Mouse (Mus musculus): ENCODE measurements around the gene Efnb1. TPM values are rescaled to one million over a fixed set of nuclear protein-coding genes. Genes with fewer than 3 reads are reported as not detected.

Gene Efnb1
- polyA plus RNA-seq, 1 experiment from 2014 or later = 39.3 TPM

DNA sequence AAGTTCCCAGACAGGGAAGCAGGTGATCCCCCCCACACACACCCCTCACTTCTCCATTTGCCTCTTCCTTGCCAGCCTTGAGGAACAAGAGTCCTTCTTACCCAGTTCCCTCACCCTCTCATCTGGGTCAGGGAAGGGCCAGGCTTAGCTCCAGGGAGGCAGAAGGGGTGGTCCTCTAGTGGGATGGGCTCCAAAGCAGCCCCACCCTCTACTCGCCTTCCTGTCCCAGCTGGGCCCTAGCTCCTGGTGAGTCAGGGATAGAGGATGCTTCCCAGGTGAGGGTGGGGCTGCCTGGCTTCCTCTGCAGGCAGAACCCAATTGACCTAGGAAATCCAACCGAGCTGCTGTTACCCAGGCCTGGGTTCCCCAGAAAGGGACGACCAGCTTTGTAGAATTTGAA, 14.8 kb downstream of the Efnb1 start:
- Histone ChIP-seq H3K4me1 (ENCODE audit: control insufficient read depth, insufficient read depth, low read length) (peaks cover 3% of the 10 kb centered on the region; the same call in 1 of the 2 replicates), H3K36me3 (ENCODE audit: control insufficient read depth, insufficient read depth, low read length) (peaks cover 2% of the 10 kb centered on the region; the same call in 1 of the 2 replicates)

DNA sequence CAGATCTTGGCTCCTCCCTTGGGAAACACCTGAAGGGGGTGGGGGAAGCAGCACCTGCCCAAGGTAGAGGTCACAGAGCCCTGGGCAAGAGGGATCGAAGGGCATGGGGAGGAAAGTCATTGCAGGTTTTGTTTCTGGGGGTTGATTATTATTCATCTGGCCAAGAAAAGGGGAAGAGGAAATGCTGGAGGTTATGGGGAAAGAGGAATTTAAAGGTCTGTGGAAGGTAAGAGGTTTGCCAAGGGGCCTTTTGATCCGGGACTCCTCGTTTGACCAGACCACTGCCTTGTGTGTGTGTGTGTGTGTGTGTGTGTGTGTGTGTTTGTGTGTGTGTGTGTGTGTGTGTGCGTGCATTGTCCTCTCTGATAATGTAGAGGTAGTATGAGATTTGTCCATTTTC, 15.5 kb downstream of the Efnb1 start:
- H3K27ac ChIP-seq (replicated peaks; ENCODE audit: low read depth, low read length) = no peak overlapping the region
- DNase-seq (ENCODE audit: low spot score) (no peak), ATAC-seq (ENCODE audit: insufficient number of reproducible peaks, low FRiP score, low TSS enrichment, low read depth) (no peak)
- peaks cover 3% of the 10 kb centered on the region; the same call in 1 of the 2 replicates for H3K4me1 ChIP-seq (ENCODE audit: control insufficient read depth, insufficient read depth, low read length)
- H3K36me3 ChIP-seq (ENCODE audit: control insufficient read depth, insufficient read depth, low read length) = peaks cover 2% of the 10 kb centered on the region; the same call in 1 of the 2 replicates
- 87% methylated on average over 4 of the region's 4 CpGs for WGBS
- H3K9me3 ChIP-seq (ENCODE audit: control insufficient read depth, low read length) = no peaks in the 10 kb centered on the region
- H3K4me3 ChIP-seq (ENCODE audit: low read depth, low read length) = no peak overlapping the region
- 0 out of 2 replicates have a peak, but pooled peaks cover 11% of the 10 kb centered on the region for H3K27me3 ChIP-seq (ENCODE audit: control insufficient read depth, insufficient read depth, low read length)
- no peak overlapping the region for H3K9ac ChIP-seq (ENCODE audit: low read length)
- no peak overlapping the region for H3K4me2 ChIP-seq (ENCODE audit: low read depth, severe bottlenecking)

More for the DNA sequence above, 14.8 kb downstream of the Efnb1 start:
- WGBS = 67% methylated on average over 3 of the region's 3 CpGs
- H3K4me3 ChIP-seq (ENCODE audit: low read depth, low read length) = no peak overlapping the region
- no peaks in the 10 kb centered on the region for H3K9me3 ChIP-seq (ENCODE audit: control insufficient read depth, low read length)
- H3K9ac ChIP-seq (ENCODE audit: low read length) = no peak overlapping the region
- DNase-seq (ENCODE audit: low spot score) (no peak), ATAC-seq (ENCODE audit: insufficient number of reproducible peaks, low FRiP score, low TSS enrichment, low read depth) (no peak)
- H3K27me3 ChIP-seq (ENCODE audit: control insufficient read depth, insufficient read depth, low read length) = 0 out of 2 replicates have a peak, but pooled peaks cover 8% of the 10 kb centered on the region
- H3K4me2 ChIP-seq (ENCODE audit: low read depth, severe bottlenecking) = no peak overlapping the region
- no peak overlapping the region for H3K27ac ChIP-seq (replicated peaks; ENCODE audit: low read depth, low read length)

DNA sequence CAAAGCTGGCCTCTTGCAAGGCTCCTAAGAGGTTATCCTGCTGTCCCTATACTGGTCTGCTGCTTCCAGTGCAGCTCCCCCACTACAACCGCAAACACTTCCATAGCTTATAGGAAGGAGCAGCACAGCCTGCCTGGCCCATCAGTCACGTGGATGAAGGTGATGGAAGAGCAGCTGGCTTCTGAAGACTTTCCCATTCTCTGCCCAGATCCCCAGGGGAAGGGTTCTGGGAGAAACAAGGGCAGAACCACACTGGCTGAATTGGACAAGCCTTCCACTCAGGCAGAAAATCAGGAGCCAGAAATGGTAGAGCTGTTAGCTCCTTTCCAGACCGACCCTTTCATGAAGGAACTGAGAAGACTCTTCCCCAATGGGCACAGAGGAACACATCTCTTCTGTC, 16.2 kb downstream of the Efnb1 start:
- ATAC-seq (ENCODE audit: insufficient number of reproducible peaks, low FRiP score, low TSS enrichment, low read depth) (no peak), DNase-seq (ENCODE audit: low spot score) (no peak)
- Histone ChIP-seq H3K27ac (replicated peaks; ENCODE audit: low read depth, low read length) (no peak overlapping the region), H3K4me3 (ENCODE audit: low read depth, low read length) (no peak overlapping the region), H3K9ac (ENCODE audit: low read length) (no peak overlapping the region), H3K9me3 (ENCODE audit: control insufficient read depth, low read length) (no peaks in the 10 kb centered on the region), H3K4me1 (ENCODE audit: control insufficient read depth, insufficient read depth, low read length) (peaks cover 3% of the 10 kb centered on the region; the same call in 1 of the 2 replicates), H3K36me3 (ENCODE audit: control insufficient read depth, insufficient read depth, low read length) (peaks cover 2% of the 10 kb centered on the region; the same call in 1 of the 2 replicates), H3K4me2 (ENCODE audit: low read depth, severe bottlenecking) (no peak overlapping the region), H3K27me3 (ENCODE audit: control insufficient read depth, insufficient read depth, low read length) (peaks cover 8% of the 10 kb centered on the region; the same call in 1 of the 2 replicates)
- WGBS = 25% methylated on average over 3 of the region's 3 CpGs

DNA sequence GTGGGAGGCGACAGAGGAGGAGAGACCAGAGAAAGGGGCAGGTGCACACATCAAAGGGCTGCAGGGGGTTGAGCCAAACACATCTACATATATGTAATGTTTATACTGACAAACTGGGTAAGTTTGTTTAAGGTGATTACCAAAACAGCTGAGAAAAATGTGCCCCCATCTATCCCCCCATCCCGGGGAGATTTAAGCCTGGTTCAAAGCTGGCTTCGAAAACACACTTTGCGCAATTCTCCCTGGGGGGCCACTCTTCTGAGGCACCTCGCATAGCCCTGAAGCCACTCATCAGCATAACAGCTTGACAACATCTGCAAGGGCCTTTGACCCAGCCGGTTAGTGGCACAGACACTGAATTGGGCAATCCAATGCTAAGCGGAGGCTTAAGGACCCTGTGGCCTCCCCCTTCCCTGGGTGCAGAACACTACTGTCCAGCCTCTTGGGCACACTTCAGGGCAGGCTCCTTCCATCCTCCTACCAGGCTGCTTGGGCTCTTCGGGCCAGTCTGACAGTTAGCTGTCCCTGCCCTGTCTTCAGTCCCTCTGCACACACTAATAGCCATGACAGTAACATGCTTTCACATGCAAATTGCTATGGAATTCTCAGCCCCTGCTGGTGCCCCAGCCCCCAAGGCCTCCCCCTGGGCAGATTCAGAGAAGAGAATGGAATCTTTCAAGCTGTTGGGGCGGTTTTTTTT, 16.8 kb downstream of the Efnb1 start:
- Histone ChIP-seq H3K4me3 (ENCODE audit: low read depth, low read length) (no peak overlapping the region), H3K36me3 (ENCODE audit: control insufficient read depth, insufficient read depth, low read length) (peaks cover 2% of the 10 kb centered on the region; the same call in 1 of the 2 replicates), H3K27me3 (ENCODE audit: control insufficient read depth, insufficient read depth, low read length) (peaks cover 8% of the 10 kb centered on the region; the same call in 1 of the 2 replicates), H3K4me1 (ENCODE audit: control insufficient read depth, insufficient read depth, low read length) (no peaks in the 10 kb centered on the region; the same call in 1 of the 2 replicates), H3K4me2 (ENCODE audit: low read depth, severe bottlenecking) (no peak overlapping the region), H3K27ac (replicated peaks; ENCODE audit: low read depth, low read length) (no peak overlapping the region), H3K9me3 (ENCODE audit: control insufficient read depth, low read length) (no peaks in the 10 kb centered on the region), H3K9ac (ENCODE audit: low read length) (no peak overlapping the region)
- WGBS = 31% methylated on average over 9 of the region's 9 CpGs
- DNase-seq (ENCODE audit: low spot score) (no peak), ATAC-seq (ENCODE audit: insufficient number of reproducible peaks, low FRiP score, low TSS enrichment, low read depth) (0 out of 2 replicates have a peak, but pooled peaks have one; percentile 26)

DNA sequence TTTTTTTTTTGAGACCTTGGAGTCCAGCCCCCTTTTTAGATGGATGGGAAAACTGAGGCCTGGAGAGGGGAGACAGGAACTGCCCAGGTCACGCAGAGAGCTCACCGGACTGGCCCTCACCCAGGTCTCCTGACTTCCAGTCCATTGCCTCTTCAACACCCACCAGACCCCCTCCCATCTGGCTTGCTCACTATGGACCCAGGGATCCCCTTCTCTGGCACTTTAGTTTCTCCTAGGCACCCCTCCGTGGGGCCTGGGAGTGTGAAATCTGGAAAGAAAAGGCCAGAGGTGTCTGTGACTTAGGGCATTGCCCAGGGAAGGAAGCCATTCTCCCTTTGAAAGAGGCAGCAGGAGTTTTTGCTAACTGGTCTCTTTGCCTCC, 17.3 kb downstream of the Efnb1 start:
- Histone ChIP-seq H3K4me2 (ENCODE audit: low read depth, severe bottlenecking) (no peak overlapping the region), H3K27ac (replicated peaks; ENCODE audit: low read depth, low read length) (no peak overlapping the region), H3K27me3 (ENCODE audit: control insufficient read depth, insufficient read depth, low read length) (peaks cover 8% of the 10 kb centered on the region; the same call in 1 of the 2 replicates), H3K9me3 (ENCODE audit: control insufficient read depth, low read length) (no peaks in the 10 kb centered on the region), H3K4me1 (ENCODE audit: control insufficient read depth, insufficient read depth, low read length) (no peaks in the 10 kb centered on the region), H3K36me3 (ENCODE audit: control insufficient read depth, insufficient read depth, low read length) (peaks cover 2% of the 10 kb centered on the region; the same call in 1 of the 2 replicates), H3K9ac (ENCODE audit: low read length) (no peak overlapping the region), H3K4me3 (ENCODE audit: low read depth, low read length) (no peak overlapping the region)
- DNase-seq (ENCODE audit: low spot score) (no peak), ATAC-seq (ENCODE audit: insufficient number of reproducible peaks, low FRiP score, low TSS enrichment, low read depth) (no peak)
- 38% methylated on average over 3 of the region's 3 CpGs for WGBS

DNA sequence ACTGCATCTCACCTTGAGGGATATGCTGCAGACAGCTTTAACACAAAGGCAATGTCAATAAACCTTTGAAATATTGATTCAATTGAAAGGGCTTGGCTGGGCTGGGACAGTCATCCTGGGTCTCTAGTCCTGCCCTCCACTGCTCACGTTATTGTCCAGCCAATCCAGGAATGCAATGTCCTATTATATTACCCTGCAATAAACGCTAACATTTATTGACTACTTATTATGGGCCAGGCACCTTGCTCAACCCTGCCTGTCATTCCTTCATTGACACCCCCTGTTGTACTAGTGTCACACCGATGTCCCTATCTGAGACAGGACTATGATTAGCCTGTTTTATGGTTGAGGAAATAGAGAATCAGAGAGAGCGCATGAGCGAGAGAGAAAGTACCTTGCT, 18.4 kb downstream of the Efnb1 start:
- 82% methylated on average over 5 of the region's 5 CpGs for WGBS
- Histone ChIP-seq H3K4me1 (ENCODE audit: control insufficient read depth, insufficient read depth, low read length) (no peaks in the 10 kb centered on the region), H3K36me3 (ENCODE audit: control insufficient read depth, insufficient read depth, low read length) (no peaks in the 10 kb centered on the region; the same call in 1 of the 2 replicates), H3K27ac (replicated peaks; ENCODE audit: low read depth, low read length) (no peak overlapping the region), H3K27me3 (ENCODE audit: control insufficient read depth, insufficient read depth, low read length) (peaks cover 8% of the 10 kb centered on the region; the same call in 1 of the 2 replicates), H3K4me2 (ENCODE audit: low read depth, severe bottlenecking) (no peak overlapping the region), H3K9ac (ENCODE audit: low read length) (no peak overlapping the region), H3K4me3 (ENCODE audit: low read depth, low read length) (no peak overlapping the region), H3K9me3 (ENCODE audit: control insufficient read depth, low read length) (no peaks in the 10 kb centered on the region)
- ATAC-seq (ENCODE audit: insufficient number of reproducible peaks, low FRiP score, low TSS enrichment, low read depth) (no peak), DNase-seq (ENCODE audit: low spot score) (no peak)

DNA sequence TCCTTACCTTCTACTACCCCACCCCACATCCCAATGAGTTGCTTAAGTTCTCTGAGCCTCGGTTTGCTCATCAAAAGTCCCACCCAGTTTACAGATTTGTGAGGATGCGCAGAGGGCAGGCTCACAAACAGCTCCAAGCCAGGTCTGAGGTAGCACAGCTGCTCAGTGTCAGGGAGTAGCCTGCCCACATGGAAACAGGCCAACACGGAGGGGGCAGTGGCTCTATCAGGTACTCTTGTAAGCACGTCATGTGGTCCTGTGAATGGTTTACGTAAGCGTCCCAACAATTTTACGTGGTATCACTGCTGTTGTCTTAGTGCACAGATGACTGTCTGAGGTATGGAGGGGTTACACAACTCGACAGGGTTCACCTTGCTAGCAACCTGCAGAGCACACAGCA, 23.1 kb downstream of the Efnb1 start:
- Histone ChIP-seq H3K4me2 (ENCODE audit: low read depth, severe bottlenecking) (no peak overlapping the region), H3K9ac (ENCODE audit: low read length) (no peak overlapping the region), H3K4me3 (ENCODE audit: low read depth, low read length) (no peak overlapping the region), H3K36me3 (ENCODE audit: control insufficient read depth, insufficient read depth, low read length) (no peaks in the 10 kb centered on the region), H3K9me3 (ENCODE audit: control insufficient read depth, low read length) (no peaks in the 10 kb centered on the region), H3K4me1 (ENCODE audit: control insufficient read depth, insufficient read depth, low read length) (no peaks in the 10 kb centered on the region), H3K27me3 (ENCODE audit: control insufficient read depth, insufficient read depth, low read length) (peaks cover 11% of the 10 kb centered on the region), H3K27ac (replicated peaks; ENCODE audit: low read depth, low read length) (no peak overlapping the region)
- 84% methylated on average over 8 of the region's 8 CpGs for WGBS
- DNase-seq (ENCODE audit: low spot score) (no peak), ATAC-seq (ENCODE audit: insufficient number of reproducible peaks, low FRiP score, low TSS enrichment, low read depth) (no peak)

DNA sequence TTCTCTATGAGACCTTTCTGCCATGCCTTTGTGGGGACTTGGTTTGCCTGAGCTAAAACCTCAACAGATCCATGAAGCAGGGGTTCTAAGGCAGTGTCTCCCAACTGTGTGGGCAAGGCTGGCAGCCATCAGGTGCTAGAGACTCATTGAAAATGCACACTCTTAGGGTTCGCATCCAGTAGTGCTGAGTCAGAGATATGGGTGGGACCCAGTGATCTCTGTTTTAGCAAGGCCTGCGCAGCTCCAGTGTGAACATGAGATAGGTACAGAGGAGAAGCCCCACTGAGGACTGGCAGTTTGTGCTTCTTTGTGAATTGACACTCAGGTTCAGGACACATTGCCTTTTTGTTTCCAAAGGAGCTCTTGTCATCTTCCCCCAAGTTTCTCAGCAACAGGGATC, 28.2 kb downstream of the Efnb1 start:
- Histone ChIP-seq H3K9ac (ENCODE audit: low read length) (no peak overlapping the region), H3K4me1 (ENCODE audit: control insufficient read depth, insufficient read depth, low read length) (no peaks in the 10 kb centered on the region), H3K4me3 (ENCODE audit: low read depth, low read length) (no peak overlapping the region), H3K27ac (replicated peaks; ENCODE audit: low read depth, low read length) (no peak overlapping the region), H3K9me3 (ENCODE audit: control insufficient read depth, low read length) (no peaks in the 10 kb centered on the region), H3K27me3 (ENCODE audit: control insufficient read depth, insufficient read depth, low read length) (peaks cover 8% of the 10 kb centered on the region; the same call in 1 of the 2 replicates), H3K36me3 (ENCODE audit: control insufficient read depth, insufficient read depth, low read length) (no peaks in the 10 kb centered on the region), H3K4me2 (ENCODE audit: low read depth, severe bottlenecking) (no peak overlapping the region)
- DNase-seq (ENCODE audit: low spot score) (no peak), ATAC-seq (ENCODE audit: insufficient number of reproducible peaks, low FRiP score, low TSS enrichment, low read depth) (no peak)
- WGBS = 89% methylated on average over 2 of the region's 2 CpGs

Data from limb, embryonic 11.5 days (tissue).